Mouse (Mus musculus) limb, embryonic 11.5 days (tissue): ENCODE data around the gene Clcn7. TPM values are rescaled to one million over a fixed set of nuclear protein-coding genes. Genes with fewer than 3 reads are reported as not detected.

Experiments used
- ATAC-seq: fragments of 200-750 bp; cut with Nextera tagmentation; 2 replicates; pipeline ENCODE4 v1.8.0; 2017; ENCODE audit warnings: low read depth; ENCODE audit not compliant: insufficient number of reproducible peaks, low FRiP score, low TSS enrichment
- DNase-seq: peaks from one replicate; pipeline ENCODE4 v3.0.0-alpha.2; 2015; ENCODE audit warnings: low spot score
- H3K27ac ChIP-seq: fragments of 300-500 bp; sonication (generic); replicated peaks from 2 replicates; pipeline ENCODE4 v1.5.1; 2014; ENCODE audit warnings: low read depth, mild to moderate bottlenecking, low read length
- H3K27me3 ChIP-seq: fragments of 300-500 bp; sonication (generic); 2 replicates; pipeline ENCODE4 v1.6.1; 2014; ENCODE audit warnings: mild to moderate bottlenecking, low read length, mixed read lengths; ENCODE audit not compliant: control insufficient read depth, insufficient read depth
- H3K36me3 ChIP-seq: fragments of 300-500 bp; sonication (generic); 2 replicates; pipeline ENCODE4 v1.6.1; 2014; ENCODE audit warnings: mild to moderate bottlenecking, low read length, moderate library complexity, mixed read lengths; ENCODE audit not compliant: control insufficient read depth, insufficient read depth
- H3K4me1 ChIP-seq: fragments of 300-500 bp; sonication (generic); 2 replicates; pipeline ENCODE4 v1.6.1; 2014; ENCODE audit warnings: low read length, mixed read lengths; ENCODE audit not compliant: control insufficient read depth, insufficient read depth
- H3K4me2 ChIP-seq: fragments of 300-500 bp; sonication (generic); 2 replicates; pipeline ENCODE4 v1.6.1; 2014; ENCODE audit warnings: low read depth, mild to moderate bottlenecking, moderate library complexity; ENCODE audit not compliant: severe bottlenecking
- H3K4me3 ChIP-seq: fragments of 300-500 bp; sonication (generic); 2 replicates; pipeline ENCODE4 v1.5.1; 2014; ENCODE audit warnings: low read depth, low read length
- H3K9ac ChIP-seq: fragments of 300-500 bp; sonication (generic); 2 replicates; pipeline ENCODE4 v1.6.1; 2014; ENCODE audit warnings: mild to moderate bottlenecking, low read length
- H3K9me3 ChIP-seq: fragments of 300-500 bp; sonication (generic); 2 replicates; pipeline ENCODE4 v1.6.1; 2016; ENCODE audit warnings: low read length; ENCODE audit not compliant: control insufficient read depth
- whole genome bisulfite sequencing: fragments of 180-500 bp; shearing (Covaris S2); extraction: QIAGEN DNeasy Blood & Tissue Kit; methylation state at CpG from one replicate; pipeline ENCODE4 v1.1.7; 2014; 5-methylcytosine and 5-hydroxymethylcytosine counted together
- polyA plus RNA-seq: library from polyadenylated mRNA; unstranded; fragments of >200 nt; fragmentation: Nextera tagmentation; extraction: Ambion mirVana; gene quantifications from 2 replicates; pipeline ENCODE4 v1.2.1, GENCODE M21; 2014

Gene Clcn7
- polyA plus RNA-seq, 1 experiment from 2014 or later: 21.0 TPM

DNA sequence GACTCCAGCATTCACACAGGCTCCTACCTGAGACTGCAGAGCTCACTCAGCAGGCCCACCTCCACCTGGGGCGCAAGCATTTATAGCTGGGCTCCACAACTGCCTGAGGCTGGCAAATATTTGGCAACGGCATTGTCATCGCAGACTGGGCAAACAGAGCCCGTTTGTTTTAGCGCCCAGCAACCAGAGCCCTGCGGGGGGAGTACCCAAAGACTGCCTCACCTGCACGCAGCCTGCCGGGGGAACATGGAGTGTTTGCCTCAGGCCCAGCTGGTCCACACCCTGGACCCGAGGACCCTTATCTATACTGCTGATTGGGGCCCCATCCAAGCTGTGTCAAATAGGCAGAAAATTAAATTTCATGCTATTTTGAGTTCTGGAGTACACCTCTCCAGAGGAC, 42.2 kb downstream of the Clcn7 start, which contains the start of gene Gm38655:
TSS of gene Gm38655 (minus strand) at position 61 of the 400 bp plus-strand sequence.
- no peak within 1 kb of the TSS for H3K27ac ChIP-seq
- no peaks in the 10 kb centered on the region for H3K27me3 ChIP-seq
- H3K4me3 ChIP-seq: no peak within 1 kb of the TSS
- no peak for ATAC-seq
- no peak for DNase-seq
- no peaks in the 10 kb centered on the region for H3K4me1 ChIP-seq
- H3K36me3 ChIP-seq: no peaks in the 10 kb centered on the region
- WGBS: 79% methylated on average over 9 of the region's 9 CpGs
- no peak within 1 kb of the TSS for H3K4me2 ChIP-seq
- no peak within 1 kb of the TSS for H3K9ac ChIP-seq
- H3K9me3 ChIP-seq: no peaks in the 10 kb centered on the region

DNA sequence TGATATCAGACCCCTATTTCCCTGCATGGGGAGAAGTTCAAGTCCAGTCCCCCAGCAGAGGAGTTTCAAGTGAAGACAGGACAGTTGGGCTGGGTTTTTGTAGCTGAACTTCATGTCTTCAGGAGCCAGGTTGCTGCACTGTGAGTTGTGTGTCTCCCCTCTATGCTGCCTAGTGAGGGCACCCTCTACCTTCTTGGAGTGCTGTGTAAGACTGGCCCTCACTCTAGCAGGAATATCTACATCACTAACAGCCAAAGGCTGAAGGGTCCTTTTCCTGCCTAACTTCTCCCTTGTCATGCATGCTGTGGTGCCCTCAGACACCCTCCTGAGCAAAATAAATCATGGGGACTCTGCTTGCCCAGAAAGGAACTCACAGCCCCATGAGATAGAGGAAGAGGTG, 50.0 kb downstream of the Clcn7 start:
- no peak overlapping the region; the same call in 1 of the 2 replicates for H3K4me2 ChIP-seq
- ATAC-seq: no peak

DNA sequence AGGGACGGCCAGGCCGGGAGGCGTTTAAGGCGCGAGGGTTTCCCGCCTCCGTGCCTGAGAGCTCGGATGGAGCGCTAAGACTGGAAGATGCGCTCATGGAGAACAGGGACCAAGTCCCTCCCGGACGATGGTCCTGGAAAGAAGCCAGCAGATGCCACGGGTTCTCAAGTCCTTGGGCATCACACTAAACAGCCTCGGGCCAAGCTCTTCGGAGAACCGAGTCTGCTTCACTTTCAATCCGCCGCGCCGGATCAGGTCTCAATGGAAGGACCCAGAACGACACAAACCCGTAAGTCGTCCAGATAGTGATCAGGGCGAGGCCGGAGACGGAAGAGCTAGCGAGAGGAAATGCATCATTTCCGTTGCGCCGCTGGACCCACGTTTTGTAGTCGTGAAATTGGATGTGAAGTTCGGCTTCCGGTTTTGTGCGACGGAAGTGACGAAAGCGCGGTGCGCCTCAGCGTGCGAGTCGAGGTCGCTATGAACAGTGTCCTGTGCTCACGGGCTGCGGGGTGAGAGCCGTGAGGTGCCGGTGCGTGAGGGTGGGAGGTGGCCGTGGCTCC, 51.0 kb downstream of the Clcn7 start, which contains the start of gene BC003965:
TSS of gene BC003965 (plus strand) at position 426 of the 563 bp plus-strand sequence.
- Histone ChIP-seq H3K27ac (peak within 1 kb of the TSS; percentile 83), H3K9ac (peak within 1 kb of the TSS; percentile 89), H3K4me1 (peaks cover 9% of the 10 kb centered on the region), H3K9me3 (no peaks in the 10 kb centered on the region), H3K36me3 (no peaks in the 10 kb centered on the region), H3K4me2 (peak within 1 kb of the TSS; percentile 98), H3K27me3 (no peaks in the 10 kb centered on the region), H3K4me3 (peak within 1 kb of the TSS; percentile 89)
- ATAC-seq (peak; percentile 71; the same call in 1 of the 2 replicates), DNase-seq (peak; percentile 100)
- under 1% methylated on average over 50 of the region's 50 CpGs for WGBS

More for the DNA sequence above, 50.0 kb downstream of the Clcn7 start:
- Histone ChIP-seq H3K27me3 (no peaks in the 10 kb centered on the region), H3K9ac (no peak overlapping the region), H3K9me3 (no peaks in the 10 kb centered on the region), H3K4me1 (peaks cover 9% of the 10 kb centered on the region), H3K4me3 (peak overlapping the region; percentile 89; the same call in 1 of the 2 replicates), H3K27ac (no peak overlapping the region), H3K36me3 (no peaks in the 10 kb centered on the region)
- no peak for DNase-seq

DNA sequence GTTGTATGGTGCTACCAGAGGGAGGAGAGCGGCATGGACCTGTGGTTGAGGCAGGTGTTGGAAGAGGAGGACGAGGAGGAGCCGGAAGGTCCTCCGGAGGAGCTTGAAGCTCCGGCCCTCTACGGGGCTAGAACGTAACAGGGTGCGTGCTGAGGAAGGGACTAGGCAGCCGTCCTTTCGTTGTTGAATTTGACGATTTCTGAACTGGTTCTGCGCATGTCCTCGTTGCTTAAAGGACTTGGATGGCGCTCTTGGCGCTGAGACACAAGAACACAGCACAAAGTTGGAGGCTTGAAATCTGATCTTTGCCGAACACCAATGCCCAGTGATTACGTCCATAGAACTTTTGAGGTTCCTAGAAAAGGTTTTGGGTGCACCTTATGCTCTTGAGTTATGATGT, 51.8 kb downstream of the Clcn7 start:
- peak overlapping the region; percentile 98 for H3K4me2 ChIP-seq
- H3K4me3 ChIP-seq: peak overlapping the region; percentile 89
- no peaks in the 10 kb centered on the region for H3K9me3 ChIP-seq
- H3K9ac ChIP-seq: peak overlapping the region; percentile 81
- ATAC-seq: no peak
- 6% methylated on average over 17 of the region's 17 CpGs for WGBS
- no peak for DNase-seq
- H3K4me1 ChIP-seq: peaks cover 12% of the 10 kb centered on the region
- no peaks in the 10 kb centered on the region for H3K36me3 ChIP-seq
- no peaks in the 10 kb centered on the region for H3K27me3 ChIP-seq
- H3K27ac ChIP-seq: no peak overlapping the region

DNA sequence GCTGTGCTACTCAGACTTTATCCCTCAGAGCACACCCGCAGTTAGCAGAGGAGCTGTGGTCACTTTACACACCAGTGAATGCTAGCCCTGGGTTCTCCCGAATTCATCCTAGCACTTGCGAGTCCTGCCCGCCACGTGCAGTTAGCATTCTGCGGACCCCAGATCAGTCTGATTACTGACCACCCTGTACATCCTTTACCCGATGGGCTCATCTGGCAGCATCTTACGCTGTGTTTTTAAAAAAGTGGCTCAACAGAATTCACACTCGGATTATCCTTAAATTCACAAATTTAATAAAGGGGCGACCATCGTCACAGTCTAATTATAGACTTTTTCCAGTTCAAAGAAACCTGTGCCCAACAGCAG, 54.6 kb downstream of the Clcn7 start:
- no peaks in the 10 kb centered on the region for H3K9me3 ChIP-seq
- peak overlapping the region; percentile 87; the same call in 1 of the 2 replicates for H3K9ac ChIP-seq
- DNase-seq (no peak), ATAC-seq (no peak)
- WGBS: 8% methylated on average over 11 of the region's 11 CpGs
- H3K27ac ChIP-seq: peak overlapping the region; percentile 80
- no peaks in the 10 kb centered on the region for H3K27me3 ChIP-seq
- peak overlapping the region; percentile 90 for H3K4me3 ChIP-seq
- peaks cover 12% of the 10 kb centered on the region for H3K4me1 ChIP-seq
- H3K4me2 ChIP-seq: peak overlapping the region; percentile 84
- no peaks in the 10 kb centered on the region for H3K36me3 ChIP-seq

DNA sequence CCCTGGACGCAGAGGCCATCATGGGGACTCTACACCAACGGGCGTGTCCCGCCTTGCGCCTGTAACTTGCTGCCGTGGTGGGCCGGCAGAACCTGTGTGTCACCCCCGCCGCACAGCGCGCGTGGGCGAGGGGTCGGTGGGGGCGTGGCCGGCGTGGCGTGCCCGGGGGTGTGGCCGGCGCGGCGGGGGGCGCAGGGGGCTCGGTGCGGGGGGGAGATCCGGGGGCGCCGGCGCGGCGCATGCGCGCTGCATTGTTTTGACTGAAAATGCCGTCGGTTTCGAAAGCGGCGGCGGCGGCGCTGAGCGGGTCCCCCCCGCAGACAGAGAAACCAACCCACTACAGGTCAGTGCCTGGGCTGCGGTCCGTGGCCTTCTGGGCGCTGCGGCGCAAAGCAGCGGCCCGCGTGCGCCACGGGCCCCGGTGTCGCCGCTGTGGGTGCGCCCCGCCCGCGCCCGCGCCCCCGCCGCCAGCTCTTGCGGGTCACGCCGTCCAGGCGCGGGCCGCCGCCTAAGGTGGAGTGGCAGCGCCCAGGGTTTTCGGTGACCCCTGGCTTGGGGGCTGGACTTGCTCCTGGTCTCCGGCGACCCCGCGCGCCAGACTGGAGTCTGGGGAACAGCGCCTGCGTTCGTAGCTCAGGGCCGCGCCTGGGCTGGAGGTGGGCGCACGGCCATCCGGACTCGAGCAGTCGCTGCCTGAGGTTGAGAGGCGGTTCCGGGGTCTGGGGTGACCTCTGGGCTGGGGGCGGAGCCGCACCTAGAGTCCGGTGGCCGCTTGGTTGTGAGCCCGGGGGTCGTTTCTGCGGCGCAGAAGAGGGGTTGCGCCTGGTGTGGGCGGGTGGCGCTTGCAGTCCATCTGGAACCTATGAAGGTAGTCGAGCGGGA, 55.2 kb downstream of the Clcn7 start, which contains the start of gene Unkl:
TSS of gene Unkl (plus strand) at position 248 of the 882 bp plus-strand sequence.
- under 1% methylated on average over 101 of the region's 104 CpGs for WGBS
- Histone ChIP-seq H3K9me3 (no peaks in the 10 kb centered on the region), H3K9ac (peak within 1 kb of the TSS; percentile 87), H3K36me3 (no peaks in the 10 kb centered on the region; the same call in 1 of the 2 replicates), H3K4me2 (peak within 1 kb of the TSS; percentile 84), H3K27ac (peak within 1 kb of the TSS; percentile 80), H3K4me3 (peak within 1 kb of the TSS; percentile 90), H3K4me1 (peaks cover 12% of the 10 kb centered on the region), H3K27me3 (no peaks in the 10 kb centered on the region)
- ATAC-seq (peak; percentile 55; the same call in 1 of the 2 replicates), DNase-seq (peak; percentile 81)

DNA sequence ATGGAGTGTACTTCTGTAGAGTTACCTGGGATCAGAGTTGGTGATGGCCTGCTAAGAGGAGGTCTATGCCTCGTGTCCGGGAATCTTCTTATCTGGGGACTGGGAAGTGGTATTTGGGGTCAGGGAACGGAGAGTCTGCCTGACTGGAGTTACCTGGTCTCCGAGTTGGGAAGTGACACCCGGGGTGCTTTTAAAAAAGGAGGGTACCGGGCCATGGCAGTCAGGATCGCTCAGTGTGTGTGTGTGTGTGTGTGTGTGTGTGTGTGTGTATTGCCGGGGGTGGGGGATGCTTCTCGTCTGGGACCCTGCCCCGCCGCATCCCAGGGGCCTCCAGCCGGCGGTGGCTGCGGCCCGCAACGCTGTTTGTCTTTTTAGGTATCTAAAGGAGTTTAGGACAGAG, 55.9 kb downstream of the Clcn7 start:
- peaks cover 12% of the 10 kb centered on the region for H3K4me1 ChIP-seq
- WGBS: 5% methylated on average over 16 of the region's 16 CpGs
- H3K27ac ChIP-seq: no peak overlapping the region
- no peaks in the 10 kb centered on the region; the same call in 1 of the 2 replicates for H3K36me3 ChIP-seq
- peak overlapping the region; percentile 84 for H3K4me2 ChIP-seq
- no peak for DNase-seq
- H3K4me3 ChIP-seq: peak overlapping the region; percentile 90
- peak overlapping the region; percentile 87 for H3K9ac ChIP-seq
- H3K27me3 ChIP-seq: no peaks in the 10 kb centered on the region
- no peaks in the 10 kb centered on the region for H3K9me3 ChIP-seq
- ATAC-seq: no peak

DNA sequence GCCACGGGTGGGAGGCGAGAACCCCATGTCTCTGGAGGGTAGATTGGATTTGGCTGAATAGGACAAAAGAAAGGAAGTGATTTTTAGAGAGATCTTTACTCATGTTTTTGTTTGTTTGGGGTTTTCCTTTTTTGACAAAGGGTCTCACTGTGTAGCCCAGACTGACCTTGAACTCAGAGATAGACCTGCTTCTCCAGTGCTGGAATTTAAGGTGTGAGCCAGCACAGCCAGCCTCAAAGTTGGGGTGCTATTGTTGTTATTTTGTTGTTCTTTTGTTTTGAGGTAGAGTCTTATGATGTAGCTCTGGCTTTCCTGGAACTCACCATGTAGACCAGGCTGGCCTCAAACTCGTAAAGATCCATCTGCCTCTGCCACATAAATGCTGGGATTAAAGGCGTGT, 69.2 kb downstream of the Clcn7 start:
- Histone ChIP-seq H3K4me1 (no peaks in the 10 kb centered on the region), H3K27ac (no peak overlapping the region), H3K4me3 (no peak overlapping the region), H3K9me3 (no peaks in the 10 kb centered on the region), H3K9ac (no peak overlapping the region), H3K36me3 (peaks cover 19% of the 10 kb centered on the region), H3K4me2 (no peak overlapping the region), H3K27me3 (no peaks in the 10 kb centered on the region)
- 89% methylated on average over 4 of the region's 4 CpGs for WGBS
- ATAC-seq (no peak), DNase-seq (no peak)
